Mouse (Mus musculus): Measurements from ENCODE around the gene Cetn2.

DNA sequence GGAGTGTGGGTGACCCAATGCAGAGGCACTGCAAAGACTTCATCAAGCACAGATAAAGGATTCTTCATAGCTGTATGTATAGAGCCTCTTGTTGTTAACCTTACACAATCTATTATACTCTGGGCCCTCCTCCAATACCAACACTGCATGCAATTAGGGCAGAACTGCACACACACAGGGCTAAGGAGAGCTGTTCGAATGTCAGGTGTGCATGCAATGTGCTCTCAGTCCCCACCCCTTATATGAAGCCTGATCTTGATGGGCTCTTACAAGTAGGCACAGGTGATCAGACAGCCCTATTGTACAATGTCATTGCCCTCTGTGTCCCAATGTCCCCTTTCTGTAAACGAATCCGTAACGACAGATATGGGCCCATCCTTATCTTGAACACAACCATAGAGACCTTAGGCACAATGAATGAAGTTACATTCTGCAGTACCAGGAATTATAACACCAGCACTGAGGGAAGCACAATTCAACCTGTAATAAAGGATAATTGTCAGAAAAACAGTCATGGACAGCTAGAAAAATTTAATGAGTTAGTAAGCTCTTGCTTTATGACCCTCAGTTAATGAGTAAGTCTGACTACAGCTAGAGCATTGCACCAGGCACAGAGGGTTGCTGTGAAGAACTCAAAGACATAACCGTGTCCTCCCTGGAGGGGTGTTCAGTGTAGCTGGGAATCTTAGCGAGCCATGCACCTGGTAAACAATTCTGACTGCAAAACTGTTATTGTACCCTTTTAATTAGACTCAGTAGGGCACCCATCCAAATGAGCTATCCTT lies 10.4 kb downstream of the Cetn2 start:
- no peak for TF ChIP-seq POLR2A (IDR thresholded peaks at IDR 0.05; ENCODE audit: borderline replicate concordance, insufficient read depth, low read length)
- TF ChIP-seq CTCF (IDR thresholded peaks at IDR 0.05; ENCODE audit: borderline replicate concordance, insufficient read depth, low read depth, low read length): no peak
